Mouse (Mus musculus) midbrain, postnatal 0 days (tissue): ENCODE results near the gene Mrgprg. TPM values are rescaled to one million over a fixed set of nuclear protein-coding genes. Genes with fewer than 3 reads are reported as not detected.

Source experiments
- ATAC-seq: fragments of 200-750 bp; cut with Nextera tagmentation; 2 replicates; pipeline ENCODE4 v1.8.0; 2017; ENCODE audit warnings: moderate number of reproducible peaks, mild to moderate bottlenecking, moderate TSS enrichment, moderate library complexity; ENCODE audit not compliant: low FRiP score
- DNase-seq: peaks from one replicate; pipeline ENCODE4 v3.0.0-alpha.2; 2015; ENCODE audit warnings: low spot score
- H3K27ac ChIP-seq: fragments of 300-500 bp; sonication (generic); 2 replicates; pipeline ENCODE4 v1.5.1; 2014; ENCODE audit warnings: low read depth, mild to moderate bottlenecking, low read length, mixed read lengths
- H3K27me3 ChIP-seq: fragments of 300-500 bp; sonication (generic); 2 replicates; pipeline ENCODE4 v1.6.1; 2014; ENCODE audit warnings: low read length, control low read depth, mixed read lengths; ENCODE audit not compliant: insufficient read depth
- H3K36me3 ChIP-seq: fragments of 300-500 bp; sonication (generic); 2 replicates; pipeline ENCODE4 v1.6.1; 2014; ENCODE audit warnings: low read length, control low read depth, mixed read lengths; ENCODE audit not compliant: insufficient read depth
- H3K4me1 ChIP-seq: fragments of 300-500 bp; sonication (generic); 2 replicates; pipeline ENCODE4 v1.6.1; 2014; ENCODE audit warnings: mild to moderate bottlenecking, control low read depth, antibody characterized with exemption, low read length, mixed read lengths; ENCODE audit not compliant: insufficient read depth
- H3K4me2 ChIP-seq: fragments of 300-500 bp; sonication (generic); 2 replicates; pipeline ENCODE4 v1.6.1; 2014; ENCODE audit warnings: low read depth, mild to moderate bottlenecking, low read length, mixed read lengths; ENCODE audit not compliant: poor library complexity, severe bottlenecking
- H3K4me3 ChIP-seq: fragments of 300-500 bp; sonication (generic); 2 replicates; pipeline ENCODE4 v1.5.1; 2014; ENCODE audit warnings: low read depth, mild to moderate bottlenecking, low read length, moderate library complexity
- H3K9ac ChIP-seq: fragments of 300-500 bp; sonication (generic); replicated peaks from 2 replicates; pipeline ENCODE4 v1.6.1; 2014; ENCODE audit warnings: mild to moderate bottlenecking, low read length, moderate library complexity, mixed read lengths; ENCODE audit not compliant: poor library complexity, severe bottlenecking
- H3K9me3 ChIP-seq: fragments of 300-500 bp; sonication (generic); 2 replicates; pipeline ENCODE4 v1.6.1; 2016; ENCODE audit warnings: low read length, control low read depth
- CTCF ChIP-seq: IDR thresholded peaks from 2 replicates; pipeline ENCODE4 v1.5.1; 2016; ENCODE audit warnings: antibody characterized with exemption, mild to moderate bottlenecking
- WGBS: fragments of 180-500 bp; shearing (Covaris S2); extraction: QIAGEN DNeasy Blood & Tissue Kit; methylation state at CpG from one replicate; pipeline ENCODE4 v1.1.7; 2014; 5-methylcytosine and 5-hydroxymethylcytosine counted together
- microRNA-seq: library from miRNA; unstranded; fragments of <30 nt; microRNA quantifications from one replicate; pipeline ENCODE4, GENCODE M21; 2016; ENCODE audit warnings: borderline number of aligned reads
- polyA plus RNA-seq: library from polyadenylated mRNA; unstranded; fragments of >200 nt; fragmentation: Nextera tagmentation; extraction: Ambion mirVana; gene quantifications from 2 replicates; pipeline ENCODE4 v1.2.1, GENCODE M21; 2015
- total RNA-seq: library from RNA; depleted of rRNA; stranded (reverse); fragments of >200 nt; gene quantifications from 2 replicates; pipeline ENCODE4 v1.2.3, GENCODE M21; 2014; rRNA removed

Gene Mrgprg
- total and polyA plus RNA-seq, 2 experiments from 2014 or later: 0.27 TPM; not detected in 1

GRCm38 (mm10) chr7:143723841-143724240 is 43.0 kb downstream of the Mrgprg start:
- Histone ChIP-seq H3K4me1 (no peaks in the 10 kb centered on the region), H3K4me2 (no peak overlapping the region), H3K27ac (no peak overlapping the region), H3K27me3 (no peaks in the 10 kb centered on the region), H3K9ac (no peak overlapping the region), H3K4me3 (no peak overlapping the region), H3K9me3 (no peaks in the 10 kb centered on the region), H3K36me3 (no peaks in the 10 kb centered on the region; the same call in 1 of the 2 replicates)
- DNase-seq (no peak), ATAC-seq (no peak)
- TF ChIP-seq CTCF: no peak
- 89% methylated on average over 4 of the region's 4 CpGs for WGBS

- Histone ChIP-seq H3K27ac (no peak overlapping the region), H3K36me3 (no peaks in the 10 kb centered on the region; the same call in 1 of the 2 replicates), H3K9me3 (no peaks in the 10 kb centered on the region), H3K4me2 (no peak overlapping the region), H3K9ac (no peak overlapping the region), H3K27me3 (no peaks in the 10 kb centered on the region), H3K4me1 (no peaks in the 10 kb centered on the region), H3K4me3 (no peak overlapping the region)
- DNase-seq (no peak), ATAC-seq (no peak)
- TF ChIP-seq CTCF: no peak
- 86% methylated on average over 5 of the region's 5 CpGs for WGBS
Measured at GRCm38 (mm10) chr7:143722646-143723045, 44.1 kb downstream of the Mrgprg start.

GRCm38 (mm10) chr7:143717811-143718210 is 49.0 kb downstream of the Mrgprg start:
- H3K36me3 ChIP-seq: peaks cover 28% of the 10 kb centered on the region
- no peak overlapping the region for H3K4me3 ChIP-seq
- no peak overlapping the region for H3K27ac ChIP-seq
- DNase-seq (no peak), ATAC-seq (no peak)
- no peak overlapping the region for H3K4me2 ChIP-seq
- no peak overlapping the region for H3K9ac ChIP-seq
- no peaks in the 10 kb centered on the region for H3K9me3 ChIP-seq
- TF ChIP-seq CTCF: no peak
- H3K27me3 ChIP-seq: no peaks in the 10 kb centered on the region
- WGBS: 80% methylated on average over 1 of the region's 1 CpGs
- H3K4me1 ChIP-seq: no peaks in the 10 kb centered on the region

Small RNAs within 50 kb of the gene (microRNA-seq; reads per million reads assigned to microRNA genes)
- gene Gm22064: not detected

Other genes with a start within 250 kb of the Mrgprg start
- 138 and 173 TPM in 2 replicates for gene Nap1l4, start 217.9 kb downstream of the Mrgprg start, total RNA-seq
- 258 and 263 TPM in 2 replicates for gene Nap1l4, start 217.9 kb downstream of the Mrgprg start, polyA plus RNA-seq
- 44.5 and 63.0 TPM in 2 replicates for gene Cars, start 166.9 kb downstream of the Mrgprg start, total RNA-seq
- gene Cars, start 166.9 kb downstream of the Mrgprg start, polyA plus RNA-seq: 75.4 and 76.2 TPM in 2 replicates
- 0.09 and 0.11 TPM in 2 replicates for gene Tnfrsf26, start 138.3 kb downstream of the Mrgprg start, total RNA-seq
- 0.05 and 0.10 TPM in 2 replicates for gene Tnfrsf26, start 138.3 kb downstream of the Mrgprg start, polyA plus RNA-seq
- 1.6 and 2.6 TPM in 2 replicates for gene Tnfrsf22, start 117.3 kb downstream of the Mrgprg start, total RNA-seq
- 4.9 and 6.7 TPM in 2 replicates for gene Tnfrsf22, start 117.3 kb downstream of the Mrgprg start, polyA plus RNA-seq
- gene Tnfrsf23, start 81.1 kb downstream of the Mrgprg start, total RNA-seq: 1.2 and 1.6 TPM in 2 replicates
- 0.93 and 1.7 TPM in 2 replicates for gene Tnfrsf23, start 81.1 kb downstream of the Mrgprg start, polyA plus RNA-seq
- 47.7 and 52.6 TPM in 2 replicates for gene Osbpl5, start 10.0 kb downstream of the Mrgprg start, total RNA-seq
- 26.7 and 30.2 TPM in 2 replicates for gene Osbpl5, start 10.0 kb downstream of the Mrgprg start, polyA plus RNA-seq
- gene Mrgpre, start 17.5 kb upstream of the Mrgprg start, total RNA-seq: 8.0 and 10.1 TPM in 2 replicates
- gene Mrgpre, start 17.5 kb upstream of the Mrgprg start, polyA plus RNA-seq: 11.6 and 12.4 TPM in 2 replicates
- gene Nadsyn1, start 55.9 kb upstream of the Mrgprg start, total RNA-seq: 6.9 and 13.1 TPM in 2 replicates
- gene Nadsyn1, start 55.9 kb upstream of the Mrgprg start, polyA plus RNA-seq: 3.5 and 5.8 TPM in 2 replicates
- gene Dhcr7, start 56.2 kb upstream of the Mrgprg start, total RNA-seq: 63.4 and 66.0 TPM in 2 replicates
- gene Dhcr7, start 56.2 kb upstream of the Mrgprg start, polyA plus RNA-seq: 74.7 and 80.4 TPM in 2 replicates
- not detected in 2 replicates for gene Gm498, start 99.8 kb upstream of the Mrgprg start, total RNA-seq
- gene Gm498, start 99.8 kb upstream of the Mrgprg start, polyA plus RNA-seq: not detected in 2 replicates
- 32.5 and 32.6 TPM in 2 replicates for gene Shank2, start 234.9 kb upstream of the Mrgprg start, total RNA-seq
- 7.7 and 9.3 TPM in 2 replicates for gene Shank2, start 234.9 kb upstream of the Mrgprg start, polyA plus RNA-seq